ENCODE assay signal across 29 mouse cellular contexts in genomic region chr13:111014142-111014541, GRCm38 (mm10).
A peak's percentile ranks its signal among the peaks of the same experiment; 100 is the strongest.
DNase-seq lines count a peak whose midpoint lies in the region; ATAC-seq lines count a peak whose summit lies in the region.
"Had no signal": no experiment of that assay in that cellular context is flagged by ENCODE, and none has a peak within 500 bp of the region (broad histone marks: within the 10 kb centered on the region; RNA-seq: fewer than 3 reads in every experiment).

No protein-coding gene starts in this region.

- no peak overlapping the region for H3K4me2 ChIP-seq in kidney, embryonic 15.5 days
- H3K4me2 ChIP-seq in midbrain, embryonic 15.5 days, result no peak overlapping the region
- H3K4me2 ChIP-seq in neural tube, embryonic 11.5 days (ENCODE audit: low read depth), result no peak overlapping the region
- H3K4me2 ChIP-seq: embryonic facial prominence, embryonic 13.5 days; forebrain, embryonic 12.5 days; forebrain, embryonic 15.5 days; heart, embryonic 12.5 days; heart, embryonic 15.5 days; hindbrain, embryonic 13.5 days had no signal

- H3K9me3 ChIP-seq in kidney, embryonic 15.5 days (replicated peaks), result no peaks in the 10 kb centered on the region
- H3K9me3 ChIP-seq in midbrain, embryonic 10.5 days (replicated peaks), result no peaks in the 10 kb centered on the region
- no peaks in the 10 kb centered on the region for H3K9me3 ChIP-seq in midbrain, embryonic 15.5 days
- H3K9me3 ChIP-seq in neural tube, embryonic 11.5 days (ENCODE audit: control insufficient read depth, low read length), result no peaks in the 10 kb centered on the region
- H3K9me3 ChIP-seq: embryonic facial prominence, embryonic 10.5 days; embryonic facial prominence, embryonic 13.5 days; forebrain, embryonic 12.5 days; forebrain, embryonic 15.5 days; heart, embryonic 12.5 days; heart, embryonic 15.5 days; hindbrain, embryonic 10.5 days; hindbrain, embryonic 13.5 days had no signal

- peak; percentile 75 for ATAC-seq in kidney, embryonic 15.5 days (replicated peaks; ENCODE audit: low FRiP score)
- no peak for ATAC-seq in midbrain, embryonic 15.5 days (replicated peaks)
- peak; percentile 75 for ATAC-seq in neural tube, embryonic 11.5 days (ENCODE audit: insufficient read depth, low FRiP score, low TSS enrichment)
- ATAC-seq: activated CD4-positive, CD25-positive, alpha-beta regulatory T cell, adult 4 months; forebrain, embryonic 15.5 days; hindbrain, embryonic 16.5 days had no signal

- no peaks in the 10 kb centered on the region for H3K36me3 ChIP-seq in kidney, embryonic 15.5 days
- H3K36me3 ChIP-seq in midbrain, embryonic 10.5 days, result no peaks in the 10 kb centered on the region
- no peaks in the 10 kb centered on the region for H3K36me3 ChIP-seq in midbrain, embryonic 15.5 days (replicated peaks)
- no peaks in the 10 kb centered on the region for H3K36me3 ChIP-seq in neural tube, embryonic 11.5 days (ENCODE audit: control insufficient read depth, insufficient read depth, low read length)
- H3K36me3 ChIP-seq: embryonic facial prominence, embryonic 10.5 days; embryonic facial prominence, embryonic 13.5 days; forebrain, embryonic 12.5 days; forebrain, embryonic 15.5 days; heart, embryonic 12.5 days; heart, embryonic 15.5 days; hindbrain, embryonic 10.5 days; hindbrain, embryonic 13.5 days had no signal

- H3K4me3 ChIP-seq in kidney, embryonic 15.5 days (replicated peaks), result no peak overlapping the region
- H3K4me3 ChIP-seq in midbrain, embryonic 10.5 days, result no peak overlapping the region
- no peak overlapping the region for H3K4me3 ChIP-seq in midbrain, embryonic 15.5 days
- no peak overlapping the region for H3K4me3 ChIP-seq in neural tube, embryonic 11.5 days (ENCODE audit: low read depth, low read length)
- H3K4me3 ChIP-seq: embryonic facial prominence, embryonic 10.5 days; embryonic facial prominence, embryonic 13.5 days; erythroblast, embryonic 14.5 days; forebrain, embryonic 12.5 days; forebrain, embryonic 15.5 days; heart, embryonic 12.5 days; heart, embryonic 15.5 days; hindbrain, embryonic 10.5 days; hindbrain, embryonic 13.5 days had no signal

- WGBS in kidney, embryonic 15.5 days, result 42% methylated on average over 4 of the region's 4 CpGs
- 61% methylated on average over 4 of the region's 4 CpGs for WGBS in midbrain, embryonic 10.5 days
- WGBS in midbrain, embryonic 15.5 days, result 32% methylated on average over 4 of the region's 4 CpGs
- WGBS in neural tube, embryonic 11.5 days, result 27% methylated on average over 4 of the region's 4 CpGs

- no peak overlapping the region for H3K9ac ChIP-seq in kidney, embryonic 15.5 days
- H3K9ac ChIP-seq in midbrain, embryonic 15.5 days, result no peak overlapping the region
- no peak overlapping the region for H3K9ac ChIP-seq in neural tube, embryonic 11.5 days (ENCODE audit: low read length)
- H3K9ac ChIP-seq: embryonic facial prominence, embryonic 13.5 days; forebrain, embryonic 12.5 days; forebrain, embryonic 15.5 days; heart, embryonic 12.5 days; heart, embryonic 15.5 days; hindbrain, embryonic 13.5 days had no signal

- no peaks in the 10 kb centered on the region for H3K4me1 ChIP-seq in kidney, embryonic 15.5 days
- H3K4me1 ChIP-seq in midbrain, embryonic 10.5 days, result peaks cover 12% of the 10 kb centered on the region
- H3K4me1 ChIP-seq in midbrain, embryonic 15.5 days, result no peaks in the 10 kb centered on the region
- no peaks in the 10 kb centered on the region for H3K4me1 ChIP-seq in neural tube, embryonic 11.5 days (ENCODE audit: control insufficient read depth, insufficient read depth, low read length)
- H3K4me1 ChIP-seq: embryonic facial prominence, embryonic 10.5 days; embryonic facial prominence, embryonic 13.5 days; forebrain, embryonic 12.5 days; forebrain, embryonic 15.5 days; heart, embryonic 12.5 days; heart, embryonic 15.5 days; hindbrain, embryonic 13.5 days had no signal

- DNase-seq in embryo, embryonic 10.5 days (ENCODE audit: low spot score), result peak; percentile 34
- no peak for DNase-seq in embryo, embryonic 10 days (ENCODE audit: low spot score)
- DNase-seq in kidney, adult 8-10 months, result no peak
- DNase-seq in midbrain, embryonic 10.5 days (ENCODE audit: low spot score), result no peak
- DNase-seq in neural tube, embryonic 11.5 days (ENCODE audit: low spot score), result peak; percentile 10
- no peak for DNase-seq in neural tube, embryonic 10.5 days (ENCODE audit: extremely low spot score, low spot score)
- DNase-seq: adrenal gland, postnatal 10 days; adrenal gland, postnatal 36 days; cerebellum, adult 11 months; cerebellum, adult 2 months; cerebellum, adult 9-11 months; cerebellum, postnatal 25 days; gastrocnemius, postnatal 25 days; heart, adult 18-20 months; heart, postnatal 10 days; heart, postnatal 36 days had no signal

- H3K27me3 ChIP-seq in kidney, embryonic 15.5 days, result no peaks in the 10 kb centered on the region
- H3K27me3 ChIP-seq in midbrain, embryonic 10.5 days (ENCODE audit: low read depth, poor library complexity, severe bottlenecking), result no peaks in the 10 kb centered on the region; the same call in 1 of the 2 replicates
- no peaks in the 10 kb centered on the region for H3K27me3 ChIP-seq in midbrain, embryonic 15.5 days (replicated peaks)
- no peaks in the 10 kb centered on the region for H3K27me3 ChIP-seq in neural tube, embryonic 11.5 days (ENCODE audit: control insufficient read depth, insufficient read depth, low read length)
- H3K27me3 ChIP-seq: embryonic facial prominence, embryonic 13.5 days; forebrain, embryonic 12.5 days; forebrain, embryonic 15.5 days; heart, embryonic 12.5 days; heart, embryonic 15.5 days; hindbrain, embryonic 13.5 days had no signal

- no peak overlapping the region for H3K27ac ChIP-seq in kidney, embryonic 15.5 days
- H3K27ac ChIP-seq in midbrain, embryonic 10.5 days (replicated peaks), result 0 out of 2 replicates have a peak overlapping the region, but pooled peaks have one; percentile 13
- H3K27ac ChIP-seq in midbrain, embryonic 15.5 days, result no peak overlapping the region
- no peak overlapping the region for H3K27ac ChIP-seq in neural tube, embryonic 11.5 days (ENCODE audit: low read depth, low read length)
- H3K27ac ChIP-seq: embryonic facial prominence, embryonic 10.5 days; embryonic facial prominence, embryonic 13.5 days; forebrain, embryonic 12.5 days; forebrain, embryonic 15.5 days; heart, embryonic 15.5 days; hindbrain, embryonic 10.5 days; hindbrain, embryonic 13.5 days had no signal

Comparison
In these comparisons a context has a peak if more than half of its experiments do, and no peak if none do; other contexts are left out.
1. DNase-seq: peak in embryo, embryonic 10.5 days (single experiment) and neural tube, embryonic 11.5 days (single experiment); none in embryo, embryonic 10 days (single experiment), kidney, adult 8-10 months (0 of 2), midbrain, embryonic 10.5 days (single experiment) and neural tube, embryonic 10.5 days (single experiment).